Comparison of ENCODE assay signal across 23 mouse cellular contexts in the genomic region with DNA sequence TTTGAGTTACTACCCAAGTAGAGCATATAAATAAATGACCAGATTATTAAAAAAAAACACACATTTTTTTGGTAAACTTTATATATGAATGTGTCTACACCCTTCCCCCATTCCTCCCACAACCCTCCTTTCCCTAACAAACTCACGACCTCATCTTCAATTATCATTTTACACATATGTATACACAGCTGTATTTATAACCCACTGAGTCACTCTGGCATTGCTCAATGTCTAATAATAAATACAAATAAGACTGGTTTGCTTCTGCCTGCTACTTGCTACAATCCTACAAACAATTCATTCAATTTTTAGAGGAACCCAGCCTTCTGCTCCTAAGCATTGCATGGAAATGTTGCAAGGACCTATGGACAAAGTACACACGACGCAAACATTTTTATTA. TPM values are rescaled to one million over a fixed set of nuclear protein-coding genes. Genes with fewer than 3 reads are reported as not detected.
DNase-seq lines count a peak whose midpoint lies in the region; ATAC-seq and TF ChIP-seq lines count a peak whose summit lies in the region.
"Had no signal": no experiment of that assay in that cellular context is flagged by ENCODE, and none has a peak within 500 bp of the region (broad histone marks: within the 10 kb centered on the region; RNA-seq: fewer than 3 reads in every experiment).

No protein-coding gene starts in this region.

- H3K27ac ChIP-seq in heart, embryonic 15.5 days, result peak overlapping the region; percentile 84; the same call in 1 of the 2 replicates
- H3K27ac ChIP-seq in lung, postnatal 0 days (ENCODE audit: low read length), result no peak overlapping the region
- no peak overlapping the region for H3K27ac ChIP-seq in intestine, embryonic 14.5 days (ENCODE audit: low read depth)
- H3K27ac ChIP-seq in midbrain, embryonic 11.5 days (ENCODE audit: low read depth, low read length), result no peak overlapping the region
- H3K27ac ChIP-seq: macrophage; midbrain, embryonic 10.5 days had no signal

- no peak for TF ChIP-seq CTCF in lung, postnatal 0 days (IDR thresholded peaks at IDR 0.05)

- 55% methylated on average over 3 of the region's 3 CpGs for WGBS in heart, embryonic 15.5 days
- WGBS in lung, postnatal 0 days, result 61% methylated on average over 3 of the region's 3 CpGs
- WGBS in intestine, embryonic 14.5 days, result 49% methylated on average over 3 of the region's 3 CpGs
- WGBS in midbrain, embryonic 11.5 days, result 87% methylated on average over 3 of the region's 3 CpGs

- peaks cover 10% of the 10 kb centered on the region for H3K4me1 ChIP-seq in heart, embryonic 15.5 days (replicated peaks)
- no peaks in the 10 kb centered on the region; the same call in 1 of the 2 replicates for H3K4me1 ChIP-seq in lung, postnatal 0 days (ENCODE audit: insufficient read depth, low read depth, low read length)
- peaks cover 18% of the 10 kb centered on the region for H3K4me1 ChIP-seq in intestine, embryonic 14.5 days (replicated peaks; ENCODE audit: control insufficient read depth, insufficient read depth, low read length)
- H3K4me1 ChIP-seq in midbrain, embryonic 11.5 days (ENCODE audit: control insufficient read depth, insufficient read depth, low read length), result no peaks in the 10 kb centered on the region
- H3K4me1 ChIP-seq: midbrain, embryonic 10.5 days had no signal

- DNase-seq in heart, postnatal 25 days (ENCODE audit: low spot score), result no peak
- peak; percentile 17 for DNase-seq in lung, postnatal 0 days (ENCODE audit: low spot score)
- no peak for DNase-seq in lung, postnatal 4 days
- no peak for DNase-seq in intestine, embryonic 14.5 days (ENCODE audit: low spot score)
- DNase-seq in midbrain, embryonic 11.5 days (ENCODE audit: low spot score, missing footprints), result no peak
- DNase-seq: adrenal gland, postnatal 14 days; cerebellum, adult 11-12 months; cerebellum, postnatal 14 days; embryo, embryonic 11 days; forebrain, postnatal 0 days; kidney, adult 2 months; lung, embryonic 14.5 days; thymus, adult 18-20 months; thymus, postnatal 4 days had no signal

- H3K9me3 ChIP-seq in heart, embryonic 15.5 days (replicated peaks), result no peaks in the 10 kb centered on the region
- no peaks in the 10 kb centered on the region for H3K9me3 ChIP-seq in lung, postnatal 0 days (ENCODE audit: low read length)
- H3K9me3 ChIP-seq in intestine, embryonic 14.5 days (ENCODE audit: control insufficient read depth, low read length), result no peaks in the 10 kb centered on the region
- no peaks in the 10 kb centered on the region for H3K9me3 ChIP-seq in midbrain, embryonic 11.5 days (ENCODE audit: control insufficient read depth, low read length)
- H3K9me3 ChIP-seq: midbrain, embryonic 10.5 days had no signal

- no peaks in the 10 kb centered on the region for H3K27me3 ChIP-seq in heart, embryonic 15.5 days
- H3K27me3 ChIP-seq in lung, postnatal 0 days (replicated peaks; ENCODE audit: insufficient read depth, low read length), result no peaks in the 10 kb centered on the region
- no peaks in the 10 kb centered on the region for H3K27me3 ChIP-seq in intestine, embryonic 14.5 days (replicated peaks; ENCODE audit: control insufficient read depth, insufficient read depth, low read length)
- H3K27me3 ChIP-seq in midbrain, embryonic 11.5 days (ENCODE audit: control insufficient read depth, insufficient read depth, low read length), result no peaks in the 10 kb centered on the region

- peaks cover 8% of the 10 kb centered on the region; the same call in 1 of the 2 replicates for H3K36me3 ChIP-seq in heart, embryonic 15.5 days
- no peaks in the 10 kb centered on the region for H3K36me3 ChIP-seq in lung, postnatal 0 days (ENCODE audit: insufficient read depth, low read length)
- no peaks in the 10 kb centered on the region for H3K36me3 ChIP-seq in intestine, embryonic 14.5 days (ENCODE audit: control insufficient read depth, insufficient read depth, low read length)
- no peaks in the 10 kb centered on the region for H3K36me3 ChIP-seq in midbrain, embryonic 11.5 days (ENCODE audit: control insufficient read depth, insufficient read depth, low read length)
- H3K36me3 ChIP-seq: midbrain, embryonic 10.5 days had no signal

- intact Hi-C loops in heart, postnatal 25 days (cut with DNase I), result loop anchor here (10.0 kb wide), 1 partner anchor 55 kb away; the partner anchor contains the start of gene Clca3a2

- peak overlapping the region; percentile 41 for H3K4me3 ChIP-seq in heart, embryonic 15.5 days
- no peak overlapping the region for H3K4me3 ChIP-seq in lung, postnatal 0 days (ENCODE audit: low read depth, low read length)
- H3K4me3 ChIP-seq in intestine, embryonic 14.5 days (ENCODE audit: low read depth, low read length), result no peak overlapping the region
- no peak overlapping the region for H3K4me3 ChIP-seq in midbrain, embryonic 11.5 days (ENCODE audit: low read depth, low read length)
- H3K4me3 ChIP-seq: midbrain, embryonic 10.5 days had no signal

- peak overlapping the region; percentile 53 for H3K4me2 ChIP-seq in heart, embryonic 15.5 days
- peak overlapping the region; percentile 25; the same call in 1 of the 2 replicates for H3K4me2 ChIP-seq in lung, postnatal 0 days (replicated peaks; ENCODE audit: low read depth, low read length)
- peak overlapping the region; percentile 14 for H3K4me2 ChIP-seq in intestine, embryonic 14.5 days (ENCODE audit: low read length)
- no peak overlapping the region for H3K4me2 ChIP-seq in midbrain, embryonic 11.5 days
- H3K4me2 ChIP-seq: liver, embryonic 11.5 days had no signal

- ATAC-seq in heart, embryonic 15.5 days (replicated peaks; ENCODE audit: insufficient number of reproducible peaks, insufficient read depth, low FRiP score, low read depth), result no peak
- no peak for ATAC-seq in lung, postnatal 0 days
- no peak for ATAC-seq in intestine, embryonic 14.5 days (replicated peaks; ENCODE audit: low FRiP score, low TSS enrichment, low read depth)
- no peak for ATAC-seq in cerebellum, adult (ENCODE audit: insufficient number of reproducible peaks, low FRiP score, low TSS enrichment)
- no peak for ATAC-seq in midbrain, embryonic 11.5 days (ENCODE audit: low FRiP score)
- ATAC-seq: forebrain, postnatal 0 days; hindbrain, embryonic 16.5 days had no signal

- H3K9ac ChIP-seq in heart, embryonic 15.5 days, result no peak overlapping the region
- H3K9ac ChIP-seq in lung, postnatal 0 days (replicated peaks; ENCODE audit: low read depth), result no peak overlapping the region
- no peak overlapping the region for H3K9ac ChIP-seq in intestine, embryonic 14.5 days (ENCODE audit: low read length)
- H3K9ac ChIP-seq in midbrain, embryonic 11.5 days (ENCODE audit: low read length), result no peak overlapping the region
- H3K9ac ChIP-seq: forebrain, postnatal 0 days; lung, embryonic 14.5 days had no signal

- no peak for TF ChIP-seq EP300 in lung, postnatal 0 days (IDR thresholded peaks at IDR 0.05)

RNA-seq across cellular contexts. Expression of gene Clca3a1, which starts 1.1 kb away (rescaled TPM):
- polyA plus RNA-seq in heart, embryonic 15.5 days (2015; fragmentation: Nextera tagmentation; extraction: Ambion mirVana), result 17.3 and 19.6 TPM in 2 replicates
- total RNA-seq in heart, postnatal 25 days (2021), result 1 to 10 TPM; 1.0 to 1.1 TPM
- 8.9 and 9.9 TPM in 2 replicates for polyA plus RNA-seq in lung, postnatal 0 days (2015; fragmentation: Nextera tagmentation; extraction: Ambion mirVana)
- 4.9 and 5.9 TPM in 2 replicates for polyA plus RNA-seq in intestine, embryonic 14.5 days (2014; fragmentation: Nextera tagmentation; extraction: Ambion mirVana)
- polyA plus RNA-seq in midbrain, embryonic 11.5 days (2014; fragmentation: Nextera tagmentation; extraction: Ambion mirVana), result 0.06 TPM in 1 of 2 replicates, not detected in the other
- polyA plus RNA-seq: macrophage; midbrain, embryonic 10.5 days had no signal

RNA-seq across cellular contexts. Expression of gene Sh3glb1, which starts 39.6 kb away (rescaled TPM):
- 133 and 152 TPM in 2 replicates for polyA plus RNA-seq in heart, embryonic 15.5 days (2015; fragmentation: Nextera tagmentation; extraction: Ambion mirVana)
- total RNA-seq in heart, postnatal 25 days (2021), result 100 to 1,000 TPM; 330 to 353 TPM
- polyA plus RNA-seq in lung, postnatal 0 days (2015; fragmentation: Nextera tagmentation; extraction: Ambion mirVana), result 173 and 175 TPM in 2 replicates
- 93.4 and 95.3 TPM in 2 replicates for polyA plus RNA-seq in intestine, embryonic 14.5 days (2014; fragmentation: Nextera tagmentation; extraction: Ambion mirVana)
- polyA plus RNA-seq in midbrain, embryonic 11.5 days (2014; fragmentation: Nextera tagmentation; extraction: Ambion mirVana), result 91.4 and 92.2 TPM in 2 replicates

RNA-seq across cellular contexts. Expression of gene Clca3a2, which starts 59.6 kb away (rescaled TPM):
- 7.5 and 15.0 TPM in 2 replicates for polyA plus RNA-seq in heart, embryonic 15.5 days (2015; fragmentation: Nextera tagmentation; extraction: Ambion mirVana)
- total RNA-seq in heart, postnatal 25 days (2021), result under 1 TPM; 0.10 to 0.22 TPM
- 0.88 and 1.6 TPM in 2 replicates for polyA plus RNA-seq in lung, postnatal 0 days (2015; fragmentation: Nextera tagmentation; extraction: Ambion mirVana)
- polyA plus RNA-seq in intestine, embryonic 14.5 days (2014; fragmentation: Nextera tagmentation; extraction: Ambion mirVana), result 0.20 and 0.54 TPM in 2 replicates
- polyA plus RNA-seq in midbrain, embryonic 11.5 days (2014; fragmentation: Nextera tagmentation; extraction: Ambion mirVana), result not detected in 2 replicates
- total RNA-seq: hematopoietic stem cell, adult 5-6 weeks had no signal
- polyA plus RNA-seq: hindbrain, embryonic 16.5 days; limb, embryonic 11.5 days; lung, embryonic 14.5 days; macrophage; midbrain, embryonic 10.5 days; neural tube, embryonic 14.5 days had no signal
